Mouse (Mus musculus) forebrain, postnatal 0 days (tissue): ENCODE measurements around the gene Clic1. TPM values are rescaled to one million over a fixed set of nuclear protein-coding genes. Genes with fewer than 3 reads are reported as not detected.

ENCODE experiments used
- ATAC-seq: fragments of 200-750 bp; cut with Nextera tagmentation; 2 replicates; pipeline ENCODE4 v1.8.0; 2017; ENCODE audit warnings: mild to moderate bottlenecking, moderate library complexity
- DNase-seq: peaks from one replicate; pipeline ENCODE4 v3.0.0-alpha.2; 2015
- H3K27ac ChIP-seq: fragments of 300-500 bp; sonication (generic); 2 replicates; pipeline ENCODE4 v1.5.1; 2014; ENCODE audit warnings: low read depth, mild to moderate bottlenecking, antibody characterized with exemption, low read length, moderate library complexity, mixed read lengths
- H3K27me3 ChIP-seq: fragments of 300-500 bp; sonication (generic); 2 replicates; pipeline ENCODE4 v1.6.1; 2014; ENCODE audit warnings: mild to moderate bottlenecking, low read length, mixed read lengths; ENCODE audit not compliant: insufficient read depth
- H3K36me3 ChIP-seq: fragments of 300-500 bp; sonication (generic); 2 replicates; pipeline ENCODE4 v1.6.1; 2014; ENCODE audit warnings: mild to moderate bottlenecking, moderate library complexity; ENCODE audit not compliant: insufficient read depth
- H3K4me1 ChIP-seq: fragments of 300-500 bp; sonication (generic); 2 replicates; pipeline ENCODE4 v1.6.1; 2014; ENCODE audit warnings: antibody characterized with exemption; ENCODE audit not compliant: insufficient read depth
- H3K4me2 ChIP-seq: fragments of 300-500 bp; sonication (generic); 2 replicates; pipeline ENCODE4 v1.6.1; 2014; ENCODE audit warnings: low read depth, mild to moderate bottlenecking, moderate library complexity
- H3K4me3 ChIP-seq: fragments of 300-500 bp; sonication (generic); 2 replicates; pipeline ENCODE4 v1.5.1; 2014; ENCODE audit warnings: low read depth, low read length, mixed read lengths
- H3K9ac ChIP-seq: fragments of 300-500 bp; sonication (generic); 2 replicates; pipeline ENCODE4 v1.6.1; 2014; ENCODE audit warnings: mild to moderate bottlenecking
- H3K9me3 ChIP-seq: fragments of 300-500 bp; sonication (generic); 2 replicates; pipeline ENCODE4 v1.6.1; 2016; ENCODE audit warnings: low read length
- CTCF ChIP-seq: sonication (generic); IDR thresholded peaks from 2 replicates; pipeline ENCODE4 v1.5.1; 2016; ENCODE audit warnings: antibody characterized with exemption, control low read depth, low read depth
- WGBS: fragments of 180-500 bp; shearing (Covaris S2); extraction: QIAGEN DNeasy Blood & Tissue Kit; methylation state at CpG from one replicate; pipeline ENCODE4 v1.1.7; 2014; 5-methylcytosine and 5-hydroxymethylcytosine counted together
- polyA plus RNA-seq: library from polyadenylated mRNA; unstranded; fragments of >200 nt; fragmentation: Nextera tagmentation; extraction: Ambion mirVana; gene quantifications from 2 replicates; pipeline ENCODE4 v1.2.1, GENCODE M21; 2015
- total RNA-seq: library from RNA; depleted of rRNA; stranded (reverse); fragments of >200 nt; gene quantifications from 2 replicates; pipeline ENCODE4 v1.2.3, GENCODE M21; 2014; rRNA removed

Gene Clic1
- total and polyA plus RNA-seq, 2 experiments from 2014 or later, result 26.8 to 47.9 TPM

DNA sequence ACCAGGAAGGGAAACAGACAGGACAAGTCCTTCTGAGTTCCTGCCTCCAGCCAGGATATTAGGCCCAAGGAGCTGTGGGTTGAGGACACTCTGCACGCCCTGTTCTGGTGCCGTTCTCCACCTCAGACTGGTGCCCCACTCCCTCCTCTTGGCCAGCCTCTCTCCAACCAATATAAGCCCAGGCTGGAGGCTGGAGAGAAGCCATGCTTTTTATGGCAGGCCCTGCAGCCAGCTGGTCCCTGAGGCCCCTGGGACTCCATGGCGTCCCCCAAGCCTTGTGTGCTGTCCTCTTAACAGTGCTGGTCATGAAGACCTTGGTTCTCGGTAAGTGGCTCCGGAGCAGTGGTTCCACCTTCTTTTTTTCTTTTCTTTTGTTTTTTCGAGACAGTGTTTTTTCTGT lies 58.3 kb downstream of the Clic1 start, which contains the start of gene Ly6g5c:
TSS of gene Ly6g5c (plus strand) at position 183 of the 400 bp plus-strand sequence.
- TF ChIP-seq CTCF, result no peak
- H3K9me3 ChIP-seq, result no peaks in the 10 kb centered on the region
- H3K27me3 ChIP-seq, result no peaks in the 10 kb centered on the region
- H3K4me1 ChIP-seq, result no peaks in the 10 kb centered on the region
- DNase-seq (no peak), ATAC-seq (no peak)
- no peak within 1 kb of the TSS for H3K9ac ChIP-seq
- H3K27ac ChIP-seq, result no peak within 1 kb of the TSS
- 84% methylated on average over 6 of the region's 6 CpGs for WGBS
- H3K4me3 ChIP-seq, result no peak within 1 kb of the TSS
- H3K4me2 ChIP-seq, result no peak within 1 kb of the TSS
- H3K36me3 ChIP-seq, result peaks cover 7% of the 10 kb centered on the region; the same call in 1 of the 2 replicates

Other genes starting within 250 kb of the Clic1 start
Only the 30 nearest of the 46 such genes appear.
- 293 and 302 TPM in 2 replicates for gene Ehmt2, start 151.5 kb upstream of the Clic1 start, total RNA-seq
- gene Ehmt2, start 151.5 kb upstream of the Clic1 start, polyA plus RNA-seq, result 45.5 and 61.8 TPM in 2 replicates
- gene Slc44a4, start 135.5 kb upstream of the Clic1 start, total RNA-seq, result not detected in 2 replicates
- gene Slc44a4, start 135.5 kb upstream of the Clic1 start, polyA plus RNA-seq, result 0.06 TPM in 1 of 2 replicates, not detected in the other
- gene Neu1, start 118.7 kb upstream of the Clic1 start, total RNA-seq, result 36.7 and 36.8 TPM in 2 replicates
- gene Neu1, start 118.7 kb upstream of the Clic1 start, polyA plus RNA-seq, result 33.5 and 34.5 TPM in 2 replicates
- gene Hspa1b, start 90.7 kb upstream of the Clic1 start, total RNA-seq, result 5.2 and 8.1 TPM in 2 replicates
- 0.42 and 0.52 TPM in 2 replicates for gene Hspa1b, start 90.7 kb upstream of the Clic1 start, polyA plus RNA-seq
- gene Gm20481, start 80.1 kb upstream of the Clic1 start, total RNA-seq, result not detected in 2 replicates
- not detected in 2 replicates for gene Gm20481, start 80.1 kb upstream of the Clic1 start, polyA plus RNA-seq
- gene Hspa1a, start 77.8 kb upstream of the Clic1 start, total RNA-seq, result 7.9 and 13.8 TPM in 2 replicates
- gene Hspa1a, start 77.8 kb upstream of the Clic1 start, polyA plus RNA-seq, result 7.6 and 8.5 TPM in 2 replicates
- gene Hspa1l, start 77.3 kb upstream of the Clic1 start, total RNA-seq, result 0.24 and 0.46 TPM in 2 replicates
- gene Hspa1l, start 77.3 kb upstream of the Clic1 start, polyA plus RNA-seq, result 0.36 and 0.50 TPM in 2 replicates
- gene Lsm2, start 68.1 kb upstream of the Clic1 start, total RNA-seq, result 29.1 and 38.9 TPM in 2 replicates
- 111 and 120 TPM in 2 replicates for gene Lsm2, start 68.1 kb upstream of the Clic1 start, polyA plus RNA-seq
- 84.4 and 93.4 TPM in 2 replicates for gene Vars, start 49.0 kb upstream of the Clic1 start, total RNA-seq
- gene Vars, start 49.0 kb upstream of the Clic1 start, polyA plus RNA-seq, result 36.7 and 45.4 TPM in 2 replicates
- gene Vwa7, start 33.4 kb upstream of the Clic1 start, total RNA-seq, result 0.14 and 0.31 TPM in 2 replicates
- gene Vwa7, start 33.4 kb upstream of the Clic1 start, polyA plus RNA-seq, result 0.08 TPM in 1 of 2 replicates, not detected in the other
- 2.2 and 2.7 TPM in 2 replicates for gene Sapcd1, start 21.9 kb upstream of the Clic1 start, total RNA-seq
- 1.6 TPM in 2 replicates for gene Sapcd1, start 21.9 kb upstream of the Clic1 start, polyA plus RNA-seq
- 1.3 and 2.2 TPM in 2 replicates for gene Msh5, start 3.2 kb upstream of the Clic1 start, total RNA-seq
- gene Msh5, start 3.2 kb upstream of the Clic1 start, polyA plus RNA-seq, result 1.1 and 1.3 TPM in 2 replicates
- 167 and 220 TPM in 2 replicates for gene Ddah2, start 9.1 kb downstream of the Clic1 start, total RNA-seq
- 261 and 299 TPM in 2 replicates for gene Ddah2, start 9.1 kb downstream of the Clic1 start, polyA plus RNA-seq
- not detected in 2 replicates for gene Ly6g6c, start 15.4 kb downstream of the Clic1 start, total RNA-seq
- gene Ly6g6c, start 15.4 kb downstream of the Clic1 start, polyA plus RNA-seq, result not detected in 2 replicates
- gene Mpig6b, start 16.2 kb downstream of the Clic1 start, total RNA-seq, result not detected in 2 replicates
- gene Mpig6b, start 16.2 kb downstream of the Clic1 start, polyA plus RNA-seq, result 0.08 TPM in 2 replicates
- 0.38 and 3.9 TPM in 2 replicates for gene Ly6g6e, start 26.9 kb downstream of the Clic1 start, total RNA-seq
- 2.9 and 3.9 TPM in 2 replicates for gene Ly6g6e, start 26.9 kb downstream of the Clic1 start, polyA plus RNA-seq
- 3.8 TPM in 1 of 2 replicates, not detected in the other for gene Ly6g6d, start 28.1 kb downstream of the Clic1 start, total RNA-seq
- gene Ly6g6d, start 28.1 kb downstream of the Clic1 start, polyA plus RNA-seq, result 1.2 and 1.6 TPM in 2 replicates
- 0.23 TPM in 1 of 2 replicates, not detected in the other for gene Ly6g6f, start 35.6 kb downstream of the Clic1 start, total RNA-seq
- not detected in 2 replicates for gene Ly6g6f, start 35.6 kb downstream of the Clic1 start, polyA plus RNA-seq
- 139 and 202 TPM in 2 replicates for gene Abhd16a, start 39.3 kb downstream of the Clic1 start, total RNA-seq
- 92.8 and 96.3 TPM in 2 replicates for gene Abhd16a, start 39.3 kb downstream of the Clic1 start, polyA plus RNA-seq
- gene Ly6g5c, start 58.3 kb downstream of the Clic1 start, total RNA-seq, result not detected in 2 replicates
- not detected in 2 replicates for gene Ly6g5c, start 58.3 kb downstream of the Clic1 start, polyA plus RNA-seq
- 0.54 and 1.1 TPM in 2 replicates for gene Ly6g5b, start 65.5 kb downstream of the Clic1 start, total RNA-seq
- 0.55 and 1.1 TPM in 2 replicates for gene Ly6g5b, start 65.5 kb downstream of the Clic1 start, polyA plus RNA-seq
- 16.9 and 20.5 TPM in 2 replicates for gene Gpank1, start 71.5 kb downstream of the Clic1 start, total RNA-seq
- gene Gpank1, start 71.5 kb downstream of the Clic1 start, polyA plus RNA-seq, result 19.7 and 20.8 TPM in 2 replicates
- 240 and 247 TPM in 2 replicates for gene Csnk2b, start 72.1 kb downstream of the Clic1 start, total RNA-seq
- gene Csnk2b, start 72.1 kb downstream of the Clic1 start, polyA plus RNA-seq, result 334 and 335 TPM in 2 replicates
- gene D17H6S53E, start 76.4 kb downstream of the Clic1 start, total RNA-seq, result 15.3 and 26.2 TPM in 2 replicates
- 7.4 and 8.0 TPM in 2 replicates for gene D17H6S53E, start 76.4 kb downstream of the Clic1 start, polyA plus RNA-seq
- 0.71 and 0.77 TPM in 2 replicates for gene Apom, start 82.1 kb downstream of the Clic1 start, total RNA-seq
- gene Apom, start 82.1 kb downstream of the Clic1 start, polyA plus RNA-seq, result not detected in 2 replicates
- 285 and 340 TPM in 2 replicates for gene Bag6, start 85.2 kb downstream of the Clic1 start, total RNA-seq
- gene Bag6, start 85.2 kb downstream of the Clic1 start, polyA plus RNA-seq, result 68.2 and 71.9 TPM in 2 replicates
- 112 and 155 TPM in 2 replicates for gene Prrc2a, start 114.9 kb downstream of the Clic1 start, total RNA-seq
- gene Prrc2a, start 114.9 kb downstream of the Clic1 start, polyA plus RNA-seq, result 56.7 and 85.3 TPM in 2 replicates
- gene Aif1, start 126.1 kb downstream of the Clic1 start, total RNA-seq, result 1.9 and 3.6 TPM in 2 replicates
- gene Aif1, start 126.1 kb downstream of the Clic1 start, polyA plus RNA-seq, result 8.4 and 10.0 TPM in 2 replicates
- 15.7 and 17.4 TPM in 2 replicates for gene Lst1, start 138.5 kb downstream of the Clic1 start, total RNA-seq
- 11.4 and 12.7 TPM in 2 replicates for gene Lst1, start 138.5 kb downstream of the Clic1 start, polyA plus RNA-seq
- gene Ltb, start 144.5 kb downstream of the Clic1 start, total RNA-seq, result 0.76 and 1.1 TPM in 2 replicates
- 0.64 and 1.1 TPM in 2 replicates for gene Ltb, start 144.5 kb downstream of the Clic1 start, polyA plus RNA-seq